Mouse (Mus musculus): Measurements from ENCODE around the gene Imp4. TPM values are rescaled to one million over a fixed set of nuclear protein-coding genes. Genes with fewer than 3 reads are reported as not detected.
"Not testable (repeated sequence)": the region's sequence is repeated elsewhere in the genome, so short reads cannot be mapped to it uniquely, and the experiment has no call there.

Imp4 gene
- polyA plus RNA-seq, 1 experiment from 2014 or later = 65.9 TPM

DNA sequence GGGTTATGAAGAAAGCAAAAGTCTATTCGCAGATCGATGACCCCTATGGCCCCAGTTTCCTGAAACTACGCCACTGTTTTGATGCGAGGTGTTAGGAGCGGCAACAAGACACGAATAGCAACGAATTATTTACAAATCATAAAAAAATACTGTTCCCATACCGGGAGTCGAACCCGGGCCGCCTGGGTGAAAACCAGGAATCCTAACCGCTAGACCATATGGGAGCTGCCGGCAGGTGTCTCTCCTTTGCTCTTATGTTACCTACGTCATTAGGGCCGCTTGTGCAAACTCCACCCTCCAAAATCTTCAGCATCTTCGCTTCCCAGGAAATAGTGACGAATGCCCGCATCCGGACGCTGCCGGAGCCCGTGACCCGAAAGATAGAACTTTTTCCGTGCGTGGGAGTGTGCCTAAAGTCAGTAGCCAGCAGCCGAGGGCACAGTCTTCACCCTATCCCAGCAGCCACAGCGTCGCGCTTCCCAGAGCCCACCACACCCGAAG is 4.9 kb upstream of the Imp4 start:
- H3K27ac ChIP-seq (ENCODE audit: poor library complexity, severe bottlenecking) = peak overlapping the region; percentile 76
- H3K36me3 ChIP-seq = peaks cover 36% of the 10 kb centered on the region
- peak overlapping the region; percentile 67 for H3K9ac ChIP-seq
- H3K4me3 ChIP-seq = peak overlapping the region; percentile 60
- under 1% methylated on average over 30 of the region's 30 CpGs for WGBS
- peaks cover 26% of the 10 kb centered on the region for H3K9me3 ChIP-seq (replicated peaks)
- peak; percentile 19 for ATAC-seq (ENCODE audit: insufficient number of reproducible peaks, low FRiP score)
- H3K4me2 ChIP-seq = peak overlapping the region; percentile 61
- H3K27me3 ChIP-seq (replicated peaks) = no peaks in the 10 kb centered on the region
- H3K4me1 ChIP-seq (replicated peaks) = peaks cover 8% of the 10 kb centered on the region

DNA sequence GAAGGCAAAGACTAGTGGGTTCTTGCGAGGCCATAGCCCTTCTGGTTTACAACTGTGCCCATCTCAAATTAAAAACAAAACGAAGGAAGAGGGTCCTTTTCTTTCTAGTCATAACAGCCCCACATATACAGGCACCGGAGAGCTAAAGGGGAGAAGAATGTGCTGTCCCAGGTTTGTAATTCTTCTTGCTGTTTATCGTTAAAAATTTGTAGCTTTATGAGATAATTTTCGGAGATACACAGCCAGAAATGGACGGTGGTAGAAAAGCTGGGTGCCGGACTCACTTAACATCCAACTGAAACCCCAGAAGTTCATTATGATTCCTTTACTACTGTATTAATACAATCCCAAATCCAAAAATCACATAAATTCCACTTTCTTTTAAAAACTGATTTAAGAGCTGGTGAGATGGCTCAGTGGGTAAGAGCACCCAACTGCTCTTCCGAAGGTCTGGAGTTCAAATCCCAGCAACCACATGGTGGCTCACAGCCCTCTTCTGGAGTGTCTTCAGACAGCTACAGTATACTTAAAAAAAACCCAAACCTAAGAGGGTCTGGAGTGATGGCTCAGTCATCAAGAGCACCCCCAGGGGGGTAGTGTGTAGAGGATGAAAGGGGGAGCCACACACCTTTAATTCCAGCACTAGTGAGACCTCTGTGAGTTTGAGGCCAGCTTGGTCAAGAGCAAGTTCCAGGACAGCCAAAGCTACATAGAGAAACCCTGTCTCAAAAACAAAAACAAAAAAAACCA is 4.1 kb upstream of the Imp4 start:
- ATAC-seq (ENCODE audit: insufficient number of reproducible peaks, low FRiP score) = no peak
- Histone ChIP-seq H3K27me3 (replicated peaks) (no peaks in the 10 kb centered on the region), H3K4me2 (peak overlapping the region; percentile 61), H3K36me3 (peaks cover 28% of the 10 kb centered on the region), H3K4me1 (replicated peaks) (peaks cover 11% of the 10 kb centered on the region), H3K9me3 (replicated peaks) (peaks cover 19% of the 10 kb centered on the region), H3K27ac (ENCODE audit: poor library complexity, severe bottlenecking) (peak overlapping the region; percentile 76), H3K4me3 (peak overlapping the region; percentile 60), H3K9ac (peak overlapping the region; percentile 67)
- WGBS = 28% methylated on average over 8 of the region's 8 CpGs

DNA sequence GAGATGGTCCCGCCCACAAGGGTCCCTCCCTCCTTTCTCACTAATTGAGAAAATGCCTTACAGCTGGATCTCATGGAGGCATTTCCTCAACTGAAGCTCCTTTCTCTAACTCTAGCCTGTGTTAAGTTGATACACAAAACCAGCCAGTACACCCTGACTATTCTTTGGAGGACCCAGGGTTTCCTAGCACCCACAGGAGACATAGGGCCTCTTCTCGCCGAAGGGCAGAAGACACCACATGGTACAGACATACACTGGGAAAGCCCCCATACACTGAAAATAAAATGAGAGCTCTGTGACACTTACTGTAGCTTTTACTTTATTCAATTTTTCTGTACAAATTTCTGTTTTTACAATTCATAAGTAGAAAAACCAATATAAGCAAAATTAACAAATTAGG is 3.3 kb upstream of the Imp4 start:
- Histone ChIP-seq H3K4me3 (no peak overlapping the region), H3K9ac (no peak overlapping the region), H3K36me3 (peaks cover 20% of the 10 kb centered on the region), H3K27ac (ENCODE audit: poor library complexity, severe bottlenecking) (no peak overlapping the region), H3K4me2 (no peak overlapping the region), H3K9me3 (replicated peaks) (peaks cover 11% of the 10 kb centered on the region), H3K4me1 (replicated peaks) (peaks cover 13% of the 10 kb centered on the region), H3K27me3 (replicated peaks) (no peaks in the 10 kb centered on the region)
- WGBS = 87% methylated on average over 3 of the region's 3 CpGs
- no peak for ATAC-seq (ENCODE audit: insufficient number of reproducible peaks, low FRiP score)

DNA sequence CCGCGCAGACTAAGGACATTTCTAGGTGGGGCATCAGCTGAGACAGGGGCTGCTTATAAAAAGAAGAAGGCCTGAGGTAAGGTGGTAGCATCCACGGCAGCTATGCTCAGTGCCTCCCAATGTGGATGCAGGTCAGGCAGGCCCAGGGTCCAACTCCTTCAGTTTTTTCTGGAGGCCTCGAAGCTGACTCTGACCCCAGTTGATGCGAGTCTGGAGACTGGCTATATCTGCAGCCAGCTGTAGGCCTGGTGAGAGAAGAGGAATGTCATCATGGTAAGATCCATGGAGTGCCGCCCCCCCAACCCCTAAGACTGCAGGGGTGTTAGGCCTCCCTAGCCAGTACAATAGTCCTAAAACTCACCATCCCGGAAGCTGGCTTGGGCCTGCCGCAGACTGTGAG is 2.3 kb upstream of the Imp4 start:
- WGBS = 92% methylated on average over 8 of the region's 8 CpGs
- not testable (repeated sequence) for H3K9ac ChIP-seq; H3K4me2 ChIP-seq; H3K9me3 ChIP-seq (replicated peaks); H3K27me3 ChIP-seq (replicated peaks); ATAC-seq (ENCODE audit: insufficient number of reproducible peaks, low FRiP score); H3K4me3 ChIP-seq; H3K27ac ChIP-seq (ENCODE audit: poor library complexity, severe bottlenecking)
- H3K36me3 ChIP-seq = peaks cover 19% of the 10 kb centered on the region
- H3K4me1 ChIP-seq (replicated peaks) = peaks cover 13% of the 10 kb centered on the region

DNA sequence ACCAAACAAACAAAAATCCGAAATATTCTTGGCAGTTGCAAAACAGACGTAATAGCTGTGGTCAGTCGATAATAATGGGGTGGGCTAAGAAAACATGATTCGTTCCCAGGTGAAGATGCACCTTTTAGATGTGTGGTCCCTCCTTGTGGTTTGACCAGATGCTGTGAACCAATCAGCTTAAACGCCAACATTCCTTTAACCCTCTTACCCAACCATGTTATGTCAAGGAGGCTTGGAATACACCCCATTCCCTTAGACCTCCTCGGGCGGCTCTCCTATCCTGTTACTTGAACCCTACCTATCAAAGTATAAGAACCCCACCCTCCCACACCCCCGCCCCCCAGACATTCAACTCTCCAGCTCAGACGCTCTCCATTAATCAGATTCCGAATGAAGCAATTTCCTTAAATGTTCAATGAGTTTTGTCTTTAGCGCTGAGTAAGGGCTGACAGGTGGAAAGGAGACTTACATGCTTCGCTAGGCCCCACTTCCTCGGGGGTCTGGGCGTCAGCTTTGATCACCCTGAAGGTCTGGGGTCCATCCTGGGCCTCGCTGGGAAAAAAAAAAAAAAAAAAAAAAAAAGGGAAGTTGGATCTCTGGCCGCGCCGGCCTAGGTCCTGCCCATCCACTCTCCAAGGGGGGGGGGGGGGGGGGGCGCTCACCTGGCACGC is 1.1 kb upstream of the Imp4 start:
- WGBS = 35% methylated on average over 15 of the region's 20 CpGs
- H3K4me2 ChIP-seq = peak overlapping the region; percentile 84
- H3K4me1 ChIP-seq (replicated peaks) = peaks cover 13% of the 10 kb centered on the region
- peak overlapping the region; percentile 62 for H3K9ac ChIP-seq
- no peaks in the 10 kb centered on the region for H3K27me3 ChIP-seq (replicated peaks)
- H3K4me3 ChIP-seq = peak overlapping the region; percentile 63
- ATAC-seq (ENCODE audit: insufficient number of reproducible peaks, low FRiP score) = no peak
- no peaks in the 10 kb centered on the region for H3K9me3 ChIP-seq (replicated peaks)
- H3K27ac ChIP-seq (ENCODE audit: poor library complexity, severe bottlenecking) = no peak overlapping the region
- peaks cover 29% of the 10 kb centered on the region for H3K36me3 ChIP-seq

DNA sequence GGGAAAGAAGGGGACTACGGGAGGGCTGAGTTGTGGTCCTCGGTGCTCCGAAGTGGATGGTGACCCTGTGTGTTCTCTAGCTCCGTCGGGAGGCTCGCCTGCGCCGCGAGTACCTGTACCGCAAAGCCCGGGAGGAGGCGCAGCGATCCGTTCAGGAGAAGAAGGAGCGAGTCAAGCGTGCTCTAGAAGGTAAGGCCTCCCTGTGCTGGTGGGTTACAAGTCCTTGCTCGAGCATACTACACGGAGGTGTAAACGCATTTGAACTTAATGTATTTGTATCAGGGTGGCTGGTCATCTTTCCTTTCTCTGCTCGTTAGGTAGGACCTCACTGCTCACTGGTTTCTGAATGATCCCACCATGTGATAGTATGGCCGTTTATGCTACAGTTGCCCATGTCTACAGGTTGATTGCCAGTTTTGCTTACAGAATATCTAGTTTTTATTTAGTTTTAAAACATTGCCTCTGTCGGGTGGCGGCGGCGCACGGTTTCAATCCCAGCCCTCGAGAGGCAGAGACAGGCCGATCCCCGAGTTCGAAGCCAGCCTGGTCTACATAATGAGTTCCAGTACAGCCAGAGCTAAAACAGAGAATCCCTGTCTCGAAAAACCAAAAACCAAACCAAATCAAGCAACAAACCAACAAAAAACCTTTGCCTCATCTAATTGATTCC is 445 bp downstream of the Imp4 start:
- peak overlapping the region; percentile 77 for H3K9ac ChIP-seq
- H3K36me3 ChIP-seq = peaks cover 45% of the 10 kb centered on the region
- peak overlapping the region; percentile 82 for H3K4me2 ChIP-seq
- peak overlapping the region; percentile 63 for H3K4me3 ChIP-seq
- peak; percentile 34 for ATAC-seq (ENCODE audit: insufficient number of reproducible peaks, low FRiP score)
- no peaks in the 10 kb centered on the region for H3K27me3 ChIP-seq (replicated peaks)
- H3K9me3 ChIP-seq (replicated peaks) = no peaks in the 10 kb centered on the region
- WGBS = 6% methylated on average over 31 of the region's 31 CpGs
- peaks cover 10% of the 10 kb centered on the region for H3K4me1 ChIP-seq (replicated peaks)
- peak overlapping the region; percentile 59 for H3K27ac ChIP-seq (ENCODE audit: poor library complexity, severe bottlenecking)

DNA sequence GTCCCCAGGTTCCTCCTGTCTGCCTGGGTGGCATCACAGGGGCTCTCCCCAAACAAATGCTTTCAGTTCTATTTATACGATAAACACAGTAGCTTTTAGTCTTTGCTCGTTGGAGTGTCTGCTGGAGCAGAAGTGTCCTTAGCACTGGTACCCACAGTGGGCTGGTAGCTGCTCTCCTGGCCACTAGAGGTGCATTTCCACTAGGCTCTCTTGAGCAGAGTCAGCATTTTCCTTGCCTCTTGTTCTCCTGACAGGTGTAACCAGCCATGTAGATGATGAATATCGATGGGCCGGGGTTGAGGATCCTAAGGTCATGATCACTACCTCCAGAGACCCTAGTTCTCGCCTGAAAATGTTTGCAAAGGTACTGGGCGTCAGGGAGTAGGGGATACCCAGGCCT is 3.5 kb downstream of the Imp4 start:
- Histone ChIP-seq H3K27ac (ENCODE audit: poor library complexity, severe bottlenecking) (no peak overlapping the region), H3K4me1 (replicated peaks) (peaks cover 10% of the 10 kb centered on the region), H3K27me3 (replicated peaks) (no peaks in the 10 kb centered on the region), H3K9me3 (replicated peaks) (no peaks in the 10 kb centered on the region), H3K36me3 (peaks cover 58% of the 10 kb centered on the region), H3K4me2 (no peak overlapping the region), H3K9ac (no peak overlapping the region), H3K4me3 (no peak overlapping the region)
- ATAC-seq (ENCODE audit: insufficient number of reproducible peaks, low FRiP score) = no peak
- 90% methylated on average over 6 of the region's 6 CpGs for WGBS

DNA sequence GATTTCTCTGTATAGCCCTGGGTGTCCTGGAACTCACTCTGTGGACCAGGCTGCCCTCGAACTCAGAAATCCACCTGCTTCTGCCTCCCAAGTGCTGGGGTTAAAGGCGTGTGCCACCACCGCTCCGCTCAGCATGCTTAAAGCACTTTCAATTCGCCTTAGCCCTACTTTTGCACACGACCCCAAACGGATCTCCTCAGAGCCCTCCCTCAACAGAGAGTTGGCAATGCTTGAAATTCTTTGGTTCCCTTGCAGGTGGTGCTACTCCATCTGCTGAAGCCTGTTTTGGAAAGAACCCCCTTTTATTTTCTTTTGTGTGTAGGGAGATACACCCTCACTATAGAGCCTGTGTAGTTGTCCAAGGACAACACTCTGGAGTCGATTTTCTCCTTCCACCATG is 18.8 kb downstream of the Imp4 start:
- Histone ChIP-seq H3K4me1 (replicated peaks) (peaks cover 4% of the 10 kb centered on the region; the same call in 1 of the 2 replicates), H3K4me3 (no peak overlapping the region), H3K4me2 (no peak overlapping the region), H3K9me3 (replicated peaks) (no peaks in the 10 kb centered on the region), H3K36me3 (no peaks in the 10 kb centered on the region), H3K27me3 (replicated peaks) (peaks cover 25% of the 10 kb centered on the region), H3K9ac (no peak overlapping the region), H3K27ac (ENCODE audit: poor library complexity, severe bottlenecking) (no peak overlapping the region)
- no peak for ATAC-seq (ENCODE audit: insufficient number of reproducible peaks, low FRiP score)
- WGBS = 34% methylated on average over 8 of the region's 8 CpGs

DNA sequence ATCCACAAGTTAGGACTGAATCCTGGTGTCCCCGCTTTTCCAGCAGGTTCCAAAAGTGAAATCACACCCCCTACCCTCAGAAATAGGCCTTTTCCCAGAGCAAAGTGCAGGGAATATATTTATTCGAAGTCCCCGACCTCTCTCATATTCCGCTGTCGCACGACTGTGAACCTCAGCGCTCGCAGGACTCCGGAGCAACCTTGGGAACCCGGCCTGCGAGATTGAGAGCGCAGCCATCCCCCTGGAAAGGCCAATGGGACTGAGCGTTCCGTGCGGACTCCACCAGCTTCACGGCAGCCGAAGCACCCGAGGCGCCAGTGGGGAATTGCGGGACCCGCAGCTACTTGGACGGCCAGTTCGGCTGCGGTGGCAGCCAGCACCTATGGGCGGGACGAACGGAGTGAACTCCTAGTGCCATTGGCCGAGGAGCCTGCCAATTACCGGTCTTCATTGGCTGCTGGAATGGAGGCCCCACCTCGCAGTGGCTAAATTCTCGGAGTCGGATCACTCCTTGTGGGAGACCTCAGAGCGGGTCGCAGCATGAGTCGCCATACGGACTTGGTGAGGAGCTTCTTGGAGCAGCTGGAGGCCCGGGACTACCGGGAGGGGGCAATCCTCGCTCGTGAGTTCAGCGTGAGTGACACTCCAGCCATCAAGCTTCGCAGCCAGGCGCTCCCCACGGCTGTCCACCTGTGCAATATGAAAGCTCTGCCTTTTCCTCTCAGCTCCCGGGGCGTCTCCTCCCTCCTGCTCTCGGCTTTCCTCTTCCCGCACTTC is 19.8 kb downstream of the Imp4 start, which contains the start of gene Ptpn18:
Gene Ptpn18 (plus strand): TSS at position 479 of the 777 bp plus-strand sequence.
- Histone ChIP-seq H3K27me3 (replicated peaks) (peaks cover 25% of the 10 kb centered on the region), H3K4me3 (peak within 1 kb of the TSS; percentile 64), H3K9me3 (replicated peaks) (no peaks in the 10 kb centered on the region), H3K4me2 (peak within 1 kb of the TSS; percentile 90), H3K9ac (peak within 1 kb of the TSS; percentile 67), H3K36me3 (no peaks in the 10 kb centered on the region), H3K27ac (ENCODE audit: poor library complexity, severe bottlenecking) (no peak within 1 kb of the TSS), H3K4me1 (replicated peaks) (peaks cover 4% of the 10 kb centered on the region; the same call in 1 of the 2 replicates)
- under 1% methylated on average over 48 of the region's 48 CpGs for whole genome bisulfite sequencing
- ATAC-seq (ENCODE audit: insufficient number of reproducible peaks, low FRiP score) = peak; percentile 91

DNA sequence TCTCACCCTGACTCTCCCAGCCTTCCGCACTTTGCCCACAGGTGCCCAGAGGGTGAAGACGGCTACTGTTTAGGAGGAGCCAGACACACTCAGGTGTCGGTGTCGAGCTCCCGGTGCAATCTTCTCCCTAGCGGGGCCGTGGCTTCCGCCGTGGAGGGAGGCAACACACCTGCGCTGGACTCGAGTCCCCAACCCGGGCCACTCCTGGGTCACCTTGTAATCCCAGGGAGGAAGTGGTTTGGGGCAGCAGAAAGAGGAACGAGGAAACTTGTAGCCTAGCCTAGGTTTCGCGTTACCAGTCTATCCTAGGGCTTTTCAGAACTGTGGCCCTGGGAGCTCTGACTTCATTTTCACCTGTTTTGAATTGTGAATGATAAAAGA is 20.4 kb downstream of the Imp4 start:
- Histone ChIP-seq H3K4me2 (peak overlapping the region; percentile 90), H3K27me3 (replicated peaks) (peaks cover 25% of the 10 kb centered on the region), H3K9me3 (replicated peaks) (no peaks in the 10 kb centered on the region), H3K36me3 (no peaks in the 10 kb centered on the region), H3K9ac (peak overlapping the region; percentile 43), H3K4me1 (replicated peaks) (peaks cover 4% of the 10 kb centered on the region; the same call in 1 of the 2 replicates), H3K27ac (ENCODE audit: poor library complexity, severe bottlenecking) (no peak overlapping the region), H3K4me3 (peak overlapping the region; percentile 64)
- peak; percentile 29; the same call in 1 of the 2 replicates for ATAC-seq (ENCODE audit: insufficient number of reproducible peaks, low FRiP score)
- 3% methylated on average over 15 of the region's 15 CpGs for WGBS

All from heart, embryonic 12.5 days (tissue).